Mouse (Mus musculus): ENCODE measurements around the gene Wdr78.

- no peak for TF ChIP-seq CTCF (IDR thresholded peaks at IDR 0.05; ENCODE audit: low read depth)
- no peak for TF ChIP-seq EP300 (IDR thresholded peaks at IDR 0.05; ENCODE audit: low read depth)
Measured at GRCm38 (mm10) chr4:103064421-103064820, 49.9 kb downstream of the Wdr78 start.
